Mouse (Mus musculus) limb, embryonic 14.5 days (tissue): ENCODE measurements around the gene Nol3. TPM values are rescaled to one million over a fixed set of nuclear protein-coding genes. Genes with fewer than 3 reads are reported as not detected.

Experiments used
- ATAC-seq: fragments of 200-750 bp; cut with Nextera tagmentation; 2 replicates; pipeline ENCODE4 v1.8.0; 2017; ENCODE audit warnings: low read depth, moderate number of reproducible peaks, moderate TSS enrichment; ENCODE audit not compliant: low FRiP score
- DNase-seq: peaks from one replicate; pipeline ENCODE4 v3.0.0-alpha.2; 2015; ENCODE audit warnings: low spot score
- H3K27ac ChIP-seq: fragments of 300-500 bp; sonication (generic); replicated peaks from 2 replicates; pipeline ENCODE4 v1.5.1; 2014; ENCODE audit warnings: low read depth, mild to moderate bottlenecking, low read length, moderate library complexity, mixed read lengths
- H3K27me3 ChIP-seq: fragments of 300-500 bp; sonication (generic); 2 replicates; pipeline ENCODE4 v1.6.1; 2014; ENCODE audit warnings: low read length, mixed read lengths; ENCODE audit not compliant: control insufficient read depth, insufficient read depth
- H3K36me3 ChIP-seq: fragments of 300-500 bp; sonication (generic); 2 replicates; pipeline ENCODE4 v1.6.1; 2014; ENCODE audit warnings: mild to moderate bottlenecking, low read length, moderate library complexity, mixed read lengths; ENCODE audit not compliant: control insufficient read depth, insufficient read depth
- H3K4me1 ChIP-seq: fragments of 300-500 bp; sonication (generic); 2 replicates; pipeline ENCODE4 v1.6.1; 2014; ENCODE audit warnings: antibody characterized with exemption, low read length, mixed read lengths; ENCODE audit not compliant: control insufficient read depth, insufficient read depth
- H3K4me2 ChIP-seq: fragments of 300-500 bp; sonication (generic); replicated peaks from 2 replicates; pipeline ENCODE4 v1.6.1; 2014; ENCODE audit warnings: low read depth, mild to moderate bottlenecking, low read length, moderate library complexity; ENCODE audit not compliant: severe bottlenecking
- H3K4me3 ChIP-seq: fragments of 300-500 bp; sonication (generic); replicated peaks from 2 replicates; pipeline ENCODE4 v1.5.1; 2014; ENCODE audit warnings: low read length
- H3K9ac ChIP-seq: fragments of 300-500 bp; sonication (generic); 2 replicates; pipeline ENCODE4 v1.6.1; 2014; ENCODE audit warnings: mild to moderate bottlenecking, low read depth, low read length, moderate library complexity; ENCODE audit not compliant: severe bottlenecking
- H3K9me3 ChIP-seq: fragments of 300-500 bp; sonication (generic); 2 replicates; pipeline ENCODE4 v1.6.1; 2016; ENCODE audit warnings: low read length; ENCODE audit not compliant: control insufficient read depth
- POLR2A ChIP-seq: fragments of 200-500 bp; IDR thresholded peaks from 2 replicates; pipeline ENCODE4 v1.8.0; 2012; ENCODE audit warnings: inconsistent platforms, mild to moderate bottlenecking, moderate library complexity, borderline replicate concordance; ENCODE audit not compliant: insufficient read depth, insufficient read length; ENCODE audit errors: extremely low read depth
- WGBS: fragments of 180-500 bp; shearing (Covaris S2); extraction: QIAGEN DNeasy Blood & Tissue Kit; methylation state at CpG from one replicate; pipeline ENCODE4 v1.1.7; 2014; 5-methylcytosine and 5-hydroxymethylcytosine counted together
- polyA plus RNA-seq, 2 experiments: library from polyadenylated mRNA; depleted of rRNA in 1 of 2; stranded (reverse) in 1 of 2; unstranded in 1 of 2; fragments of >200 nt; fragmentation: Nextera tagmentation in 1 of 2; extraction: Ambion mirVana in 1 of 2; gene quantifications; 2 replicates each; pipeline versions ENCODE4 v1.2.1 to v1.2.3; 2012 to 2014

Nol3 gene
- polyA plus RNA-seq, 2 experiments, result 2.3 to 3.3 TPM

GRCm38 (mm10) chr8:105297511-105298192 is 21.7 kb downstream of the Nol3 start, which contains the start of gene E2f4:
TSS of gene E2f4 (plus strand) at chr8:105297663.
- peak within 1 kb of the TSS; percentile 83 for H3K9ac ChIP-seq
- under 1% methylated on average over 52 of the region's 58 CpGs for WGBS
- peaks cover 15% of the 10 kb centered on the region for H3K4me1 ChIP-seq
- no peaks in the 10 kb centered on the region for H3K27me3 ChIP-seq
- DNase-seq (peak; percentile 92), ATAC-seq (peak; percentile 92)
- no peaks in the 10 kb centered on the region for H3K9me3 ChIP-seq
- H3K4me2 ChIP-seq, result peak within 1 kb of the TSS; percentile 91
- peak within 1 kb of the TSS; percentile 91 for H3K4me3 ChIP-seq
- peaks cover 37% of the 10 kb centered on the region for H3K36me3 ChIP-seq
- H3K27ac ChIP-seq, result 0 out of 2 replicates have a peak within 1 kb of the TSS, but pooled peaks have one; percentile 55
- 0 out of 2 replicates have a peak, but pooled peaks have one; percentile 49 for TF ChIP-seq POLR2A

GRCm38 (mm10) chr8:105298351-105299252 is 22.7 kb downstream of the Nol3 start:
- Histone ChIP-seq H3K36me3 (peaks cover 46% of the 10 kb centered on the region), H3K4me3 (peak overlapping the region; percentile 91), H3K9me3 (no peaks in the 10 kb centered on the region), H3K27me3 (no peaks in the 10 kb centered on the region), H3K27ac (no peak overlapping the region), H3K4me1 (peaks cover 15% of the 10 kb centered on the region), H3K4me2 (peak overlapping the region; percentile 91), H3K9ac (peak overlapping the region; percentile 83)
- 56% methylated on average over 18 of the region's 18 CpGs for WGBS
- ATAC-seq, result no peak
- DNase-seq, result no peak
- TF ChIP-seq POLR2A, result no peak

GRCm38 (mm10) chr8:105299962-105300361 is 24.0 kb downstream of the Nol3 start:
- Histone ChIP-seq H3K27me3 (no peaks in the 10 kb centered on the region), H3K9me3 (no peaks in the 10 kb centered on the region), H3K4me3 (no peak overlapping the region), H3K27ac (no peak overlapping the region), H3K4me2 (no peak overlapping the region), H3K4me1 (peaks cover 21% of the 10 kb centered on the region), H3K36me3 (peaks cover 59% of the 10 kb centered on the region), H3K9ac (no peak overlapping the region)
- TF ChIP-seq POLR2A, result no peak
- DNase-seq (no peak), ATAC-seq (no peak)
- WGBS, result 93% methylated on average over 8 of the region's 8 CpGs

GRCm38 (mm10) chr8:105303396-105303795 is 27.5 kb downstream of the Nol3 start:
- Histone ChIP-seq H3K9ac (no peak overlapping the region), H3K27me3 (no peaks in the 10 kb centered on the region), H3K4me3 (no peak overlapping the region), H3K9me3 (no peaks in the 10 kb centered on the region), H3K36me3 (peaks cover 74% of the 10 kb centered on the region), H3K4me2 (no peak overlapping the region), H3K27ac (no peak overlapping the region), H3K4me1 (peaks cover 25% of the 10 kb centered on the region)
- 83% methylated on average over 8 of the region's 8 CpGs for WGBS
- ATAC-seq, result no peak
- TF ChIP-seq POLR2A, result no peak
- DNase-seq, result no peak

GRCm38 (mm10) chr8:105303874-105304273 is 27.9 kb downstream of the Nol3 start:
- Histone ChIP-seq H3K9me3 (no peaks in the 10 kb centered on the region), H3K27ac (no peak overlapping the region), H3K4me2 (no peak overlapping the region), H3K27me3 (no peaks in the 10 kb centered on the region), H3K4me3 (no peak overlapping the region), H3K36me3 (peaks cover 77% of the 10 kb centered on the region), H3K4me1 (peaks cover 20% of the 10 kb centered on the region), H3K9ac (no peak overlapping the region)
- 81% methylated on average over 9 of the region's 9 CpGs for WGBS
- TF ChIP-seq POLR2A, result no peak
- DNase-seq, result no peak
- no peak for ATAC-seq
